Mouse (Mus musculus) spleen, adult 2 months (tissue): ENCODE data around the gene Arhgap17. TPM values are rescaled to one million over a fixed set of nuclear protein-coding genes. Genes with fewer than 3 reads are reported as not detected.

Experiments
- DNase-seq, 2 experiments: peaks; one replicate each; pipeline versions ENCODE4 v3.0.0 to v3.0.0-alpha.2; 2012 to 2021; ENCODE audit warnings: low spot score in 2 of 2, low read depth in 1 of 2
- H3K27ac ChIP-seq: fragments of 200-500 bp; 2 replicates; pipeline ENCODE4 v1.5.1; 2012; ENCODE audit warnings: low read length, inconsistent platforms; ENCODE audit not compliant: insufficient read depth
- H3K27me3 ChIP-seq: fragments of 200-500 bp; 2 replicates; pipeline ENCODE4 v1.6.1; 2012; ENCODE audit warnings: mild to moderate bottlenecking, moderate library complexity, low read length, inconsistent platforms; ENCODE audit not compliant: control insufficient read depth, insufficient read depth
- H3K36me3 ChIP-seq: fragments of 200-500 bp; 2 replicates; pipeline ENCODE4 v1.6.1; 2012; ENCODE audit warnings: mild to moderate bottlenecking, low read length, inconsistent platforms; ENCODE audit not compliant: control insufficient read depth, insufficient read depth
- H3K4me1 ChIP-seq: fragments of 200-500 bp; 2 replicates; pipeline ENCODE4 v1.6.1; 2011; ENCODE audit warnings: inconsistent platforms; ENCODE audit not compliant: control insufficient read depth, insufficient read depth, insufficient read length
- H3K4me3 ChIP-seq: fragments of 200-500 bp; 2 replicates; pipeline ENCODE4 v1.5.1; 2011; ENCODE audit warnings: mild to moderate bottlenecking, inconsistent platforms; ENCODE audit not compliant: insufficient read depth, insufficient read length; ENCODE audit errors: extremely low read depth
- CTCF ChIP-seq: fragments of 200-500 bp; IDR thresholded peaks from 2 replicates; pipeline ENCODE4 v1.5.1; 2011; ENCODE audit warnings: mild to moderate bottlenecking, inconsistent platforms; ENCODE audit not compliant: insufficient read depth, insufficient read length, insufficient replicate concordance; ENCODE audit errors: extremely low read depth
- POLR2A ChIP-seq: fragments of 200-500 bp; IDR thresholded peaks from 2 replicates; pipeline ENCODE4 v1.6.1; 2011; ENCODE audit warnings: low read depth, low read length, inconsistent platforms
- WGBS: fragments of 180-500 bp; shearing (Covaris S2); methylation state at CpG from one replicate; pipeline ENCODE4 v1.1.7; 2018; 5-methylcytosine and 5-hydroxymethylcytosine counted together
- polyA plus RNA-seq: library from polyadenylated mRNA; depleted of rRNA; stranded (reverse); fragments of >200 nt; gene quantifications from 2 replicates; pipeline ENCODE4 v1.2.3, GENCODE M21; 2012; rRNA removed

Gene Arhgap17
- polyA plus RNA-seq, 1 experiment = 68.0 TPM

- H3K4me3 ChIP-seq = no peak overlapping the region
- 44% methylated on average over 4 of the region's 4 CpGs for WGBS
- DNase-seq = no peak
- TF ChIP-seq POLR2A (no peak), CTCF (no peak)
- H3K36me3 ChIP-seq = no peaks in the 10 kb centered on the region
- no peak overlapping the region for H3K27ac ChIP-seq
- no peaks in the 10 kb centered on the region for H3K27me3 ChIP-seq
- no peaks in the 10 kb centered on the region for H3K4me1 ChIP-seq
Observed at GRCm38 (mm10) chr7:123246504-123247084, 123.1 kb downstream of the Arhgap17 start.

DNA sequence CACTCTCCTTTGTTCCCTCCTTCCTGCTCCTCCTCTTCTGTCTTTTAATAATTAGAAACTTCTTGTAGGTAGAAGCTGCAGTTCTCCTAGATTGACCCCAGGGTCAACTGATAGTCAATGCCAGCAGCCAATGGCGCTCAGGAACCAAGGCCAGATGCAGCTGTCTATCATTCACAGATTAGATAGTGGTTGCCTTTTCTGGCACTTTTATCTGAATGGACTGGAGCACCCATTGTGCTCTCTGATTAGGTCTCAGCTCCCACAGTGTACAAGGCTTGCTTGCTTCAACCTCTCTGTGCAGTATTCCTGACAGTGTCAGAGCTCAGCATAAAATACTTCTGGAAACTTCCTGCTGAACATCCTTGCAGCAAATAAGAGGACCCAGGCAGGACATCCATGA lies 124.9 kb downstream of the Arhgap17 start:
- Histone ChIP-seq H3K36me3 (no peaks in the 10 kb centered on the region), H3K4me1 (peaks cover 2% of the 10 kb centered on the region; the same call in 1 of the 2 replicates), H3K4me3 (no peak overlapping the region), H3K27me3 (no peaks in the 10 kb centered on the region), H3K27ac (no peak overlapping the region)
- no peak for DNase-seq
- TF ChIP-seq POLR2A = no peak
- no peak for TF ChIP-seq CTCF
- WGBS = 85% methylated on average over 1 of the region's 1 CpGs

- Histone ChIP-seq H3K36me3 (no peaks in the 10 kb centered on the region), H3K27ac (no peak overlapping the region), H3K27me3 (no peaks in the 10 kb centered on the region), H3K4me3 (no peak overlapping the region), H3K4me1 (peaks cover 3% of the 10 kb centered on the region; the same call in 1 of the 2 replicates)
- no peak for DNase-seq
- WGBS = 91% methylated on average over 7 of the region's 7 CpGs
- TF ChIP-seq POLR2A = no peak
Observed at GRCm38 (mm10) chr7:123242241-123242640, 127.5 kb downstream of the Arhgap17 start.

DNA sequence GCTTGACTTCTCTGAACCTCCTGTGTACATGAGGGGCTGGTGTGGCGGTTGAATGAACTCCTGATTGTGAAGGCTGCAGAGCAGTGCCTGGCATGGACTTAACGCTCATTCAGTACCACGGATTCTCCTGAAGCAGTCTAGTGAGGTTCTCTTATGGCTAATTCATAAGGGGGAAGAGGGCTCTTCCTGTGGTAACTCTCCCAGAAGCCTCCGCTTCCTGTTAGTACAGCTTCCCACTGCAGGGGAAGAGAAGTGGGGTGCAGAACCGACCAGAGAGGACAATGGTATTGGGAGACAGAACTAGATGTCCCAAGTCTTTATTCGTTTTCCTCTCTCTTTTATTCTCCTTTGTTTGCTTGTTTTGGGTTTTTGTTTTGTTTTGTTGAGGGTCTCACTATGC lies 129.7 kb downstream of the Arhgap17 start:
- Histone ChIP-seq H3K4me1 (peaks cover 3% of the 10 kb centered on the region; the same call in 1 of the 2 replicates), H3K27me3 (no peaks in the 10 kb centered on the region), H3K27ac (no peak overlapping the region), H3K36me3 (no peaks in the 10 kb centered on the region), H3K4me3 (no peak overlapping the region)
- no peak for DNase-seq
- 12% methylated on average over 6 of the region's 6 CpGs for WGBS
- TF ChIP-seq POLR2A (no peak), CTCF (no peak)

- TF ChIP-seq CTCF = no peak
- no peak for TF ChIP-seq POLR2A
- Histone ChIP-seq H3K27ac (no peak overlapping the region), H3K4me1 (peaks cover 3% of the 10 kb centered on the region; the same call in 1 of the 2 replicates), H3K36me3 (no peaks in the 10 kb centered on the region), H3K4me3 (no peak overlapping the region), H3K27me3 (no peaks in the 10 kb centered on the region)
- DNase-seq = no peak
- 86% methylated on average over 4 of the region's 4 CpGs for WGBS
Observed at GRCm38 (mm10) chr7:123238621-123239020, 131.1 kb downstream of the Arhgap17 start.

DNA sequence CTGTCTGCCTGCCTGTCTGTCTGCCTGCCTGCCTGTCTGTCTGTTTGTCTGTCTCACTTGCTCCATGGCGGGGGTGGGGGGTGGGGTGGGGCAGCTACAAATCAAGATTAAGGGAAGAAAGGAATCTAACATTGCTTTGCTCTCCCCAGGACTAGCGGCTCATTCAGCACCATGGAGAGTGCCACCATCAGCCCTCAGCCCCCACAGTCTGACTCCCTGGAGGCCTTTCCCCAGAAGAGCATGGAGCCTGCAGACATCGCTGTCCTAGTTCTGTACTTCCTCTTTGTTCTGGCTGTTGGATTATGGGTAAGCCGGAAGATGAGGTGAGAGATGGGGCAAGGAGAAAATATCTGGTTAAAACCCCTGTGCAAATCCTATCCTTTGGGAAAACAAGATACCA lies 134.3 kb downstream of the Arhgap17 start:
- H3K27ac ChIP-seq = no peak overlapping the region
- WGBS = 16% methylated on average over 4 of the region's 4 CpGs
- peaks cover 3% of the 10 kb centered on the region; the same call in 1 of the 2 replicates for H3K4me1 ChIP-seq
- TF ChIP-seq CTCF (no peak), POLR2A (no peak)
- no peak for DNase-seq
- no peaks in the 10 kb centered on the region for H3K36me3 ChIP-seq
- no peak overlapping the region for H3K4me3 ChIP-seq
- H3K27me3 ChIP-seq = no peaks in the 10 kb centered on the region

Other genes starting within 250 kb of the Arhgap17 start
- 33.2 and 43.7 TPM in 2 replicates for gene Tnrc6a, start 246.0 kb downstream of the Arhgap17 start, polyA plus RNA-seq
- 5.0 and 6.1 TPM in 2 replicates for gene Slc5a11, start 155.1 kb downstream of the Arhgap17 start, polyA plus RNA-seq
- gene Lcmt1, start 131 bp downstream of the Arhgap17 start, polyA plus RNA-seq = 9.3 and 13.1 TPM in 2 replicates
- 0.68 and 0.81 TPM in 2 replicates for gene Aqp8, start 92.4 kb upstream of the Arhgap17 start, polyA plus RNA-seq
- gene Zkscan2, start 130.5 kb upstream of the Arhgap17 start, polyA plus RNA-seq = 0.04 TPM in 2 replicates